Mouse (Mus musculus) testis, adult 2 months (tissue): Measurements from ENCODE around the gene Dclk2.

ENCODE experiments used
- CTCF ChIP-seq: fragments of 200-500 bp; IDR thresholded peaks from 2 replicates; pipeline ENCODE4 v1.5.1; 2012; ENCODE audit warnings: low read depth, mild to moderate bottlenecking, inconsistent platforms, low read length, moderate library complexity; ENCODE audit not compliant: control insufficient read depth, insufficient read depth, insufficient replicate concordance
- POLR2A ChIP-seq: fragments of 200-500 bp; IDR thresholded peaks from 2 replicates; pipeline ENCODE4 v1.6.1; 2012; ENCODE audit warnings: low read depth, mild to moderate bottlenecking, inconsistent platforms, low read length, moderate library complexity; ENCODE audit not compliant: control insufficient read depth

- TF ChIP-seq CTCF: no peak
- no peak for TF ChIP-seq POLR2A
These were observed 15.7 kb upstream of the Dclk2 start for GRCm38 (mm10) chr3:86936254-86936836.
